ENCODE assay signal across 14 mouse cellular contexts in the genomic region with DNA sequence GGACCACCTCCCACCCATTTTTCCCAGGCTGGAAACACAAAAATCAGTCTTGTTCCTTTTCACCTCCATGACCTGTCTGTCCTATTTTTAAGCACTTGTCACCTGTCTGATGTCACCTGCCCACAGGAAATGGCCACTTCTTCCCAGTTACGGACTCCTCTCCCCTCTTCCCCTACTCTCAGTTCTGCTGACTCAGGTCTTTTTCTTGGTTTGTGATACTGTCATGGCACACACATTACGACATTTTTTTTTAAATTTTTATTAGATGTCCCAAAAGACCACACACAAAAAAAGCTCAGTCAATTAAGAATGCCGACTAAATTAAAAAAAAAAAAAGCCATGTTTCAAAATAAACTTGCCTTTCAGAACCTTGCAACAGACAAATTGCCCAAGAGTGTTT. TPM values are rescaled to one million over a fixed set of nuclear protein-coding genes. Genes with fewer than 3 reads are reported as not detected.
"Had no signal": no experiment of that assay in that cellular context is flagged by ENCODE, and none has a peak within 500 bp of the region (broad histone marks: within the 10 kb centered on the region; RNA-seq: fewer than 3 reads in every experiment).

No protein-coding gene starts in this region.

- H3K4me3 ChIP-seq: neural tube, embryonic 12.5 days had no signal

- H3K36me3 ChIP-seq: midbrain, embryonic 15.5 days; neural tube, embryonic 12.5 days had no signal

- H3K9me3 ChIP-seq: megakaryocyte, embryonic 14.5 days; midbrain, embryonic 15.5 days; neural tube, embryonic 12.5 days had no signal

- H3K9ac ChIP-seq: liver, embryonic 14.5 days; midbrain, embryonic 15.5 days had no signal

- ATAC-seq: lung, postnatal 0 days; midbrain, embryonic 15.5 days had no signal

- DNase-seq: kidney, postnatal 10 days; kidney, postnatal 4 days; liver; lung, adult 2 months; lung, postnatal 36 days; spleen, adult 18-20 months; thymus, adult 18-20 months; thymus, postnatal 14 days had no signal

- H3K27ac ChIP-seq: liver, embryonic 14.5 days; midbrain, embryonic 15.5 days; neural tube, embryonic 12.5 days had no signal

RNA-seq across cellular contexts. Expression of a gene that starts 21.5 kb away (rescaled TPM):
- total RNA-seq: monocyte, adult 5-6 weeks had no signal
